Mouse (Mus musculus) lung, postnatal 14 days (tissue): Measurements from ENCODE around the gene Rab3gap2.

ENCODE experiments used
- DNase-seq: peaks from one replicate; pipeline ENCODE4 v3.0.0; 2021

The Rab3gap2 gene

GRCm38 (mm10) chr1:185227766-185228165 is 23.8 kb downstream of the Rab3gap2 start:
- DNase-seq: no peak

GRCm38 (mm10) chr1:185229406-185230201 is 25.7 kb downstream of the Rab3gap2 start:
- DNase-seq: peak; percentile 48

DNA sequence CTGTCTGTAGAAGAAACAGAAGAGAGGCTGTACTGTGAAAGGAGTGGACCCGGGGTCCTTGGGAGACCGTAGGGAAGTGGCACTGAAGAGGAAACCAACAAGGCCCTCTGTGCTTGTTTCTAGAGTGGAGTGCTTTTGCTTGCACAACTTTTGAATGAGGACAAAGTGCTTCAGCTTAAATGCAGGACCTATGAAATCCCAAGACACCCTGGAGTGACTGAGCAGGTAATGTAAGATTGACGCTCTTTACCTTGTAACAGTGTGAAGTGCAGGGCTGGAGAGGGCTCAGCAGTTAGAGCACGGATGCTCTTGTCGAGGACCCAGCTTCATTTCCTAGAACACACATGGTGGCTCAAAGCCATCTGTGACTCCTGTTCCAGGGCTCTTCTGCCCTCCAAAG is 31.9 kb downstream of the Rab3gap2 start:
- DNase-seq: peak; percentile 7

DNA sequence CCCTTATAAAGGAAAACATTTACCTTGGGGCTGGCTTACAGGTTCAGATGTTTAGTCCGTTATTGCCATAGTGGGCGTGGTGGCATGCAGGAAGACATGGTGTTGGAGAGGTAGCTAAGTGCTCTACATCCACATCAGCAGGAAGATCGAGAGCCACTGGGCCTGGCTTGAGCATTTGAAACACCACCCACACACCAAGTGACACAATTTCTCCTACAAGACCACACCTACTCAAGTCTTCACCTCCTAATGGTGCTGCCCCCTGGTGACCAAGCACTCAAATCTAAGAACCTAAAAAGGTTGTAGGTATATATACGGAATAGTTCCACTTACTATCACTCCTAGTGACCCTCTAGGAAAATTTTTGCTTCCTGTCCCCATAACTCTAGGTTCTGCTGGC is 32.6 kb downstream of the Rab3gap2 start:
- peak; percentile 9 for DNase-seq

DNA sequence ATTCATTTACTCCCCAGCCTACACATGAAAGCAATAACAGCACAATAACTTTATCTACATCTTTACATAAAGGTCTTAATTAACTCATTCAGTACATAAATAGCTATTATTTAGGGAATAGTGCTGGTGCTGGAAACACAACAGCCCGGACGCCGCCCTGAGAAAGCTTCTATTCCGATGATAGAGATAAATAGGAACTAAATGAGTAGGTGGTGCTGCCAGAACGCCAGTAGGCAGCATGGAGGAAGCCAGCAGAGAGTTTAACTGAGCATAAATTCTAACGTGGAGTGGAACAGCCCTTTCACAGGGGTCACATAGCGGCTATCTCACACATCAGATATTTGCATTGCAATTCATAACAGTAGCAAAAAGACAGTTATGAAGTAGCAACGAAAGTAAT is 39.1 kb downstream of the Rab3gap2 start:
- no peak for DNase-seq

GRCm38 (mm10) chr1:185245456-185245855 is 41.5 kb downstream of the Rab3gap2 start:
- DNase-seq: no peak

DNA sequence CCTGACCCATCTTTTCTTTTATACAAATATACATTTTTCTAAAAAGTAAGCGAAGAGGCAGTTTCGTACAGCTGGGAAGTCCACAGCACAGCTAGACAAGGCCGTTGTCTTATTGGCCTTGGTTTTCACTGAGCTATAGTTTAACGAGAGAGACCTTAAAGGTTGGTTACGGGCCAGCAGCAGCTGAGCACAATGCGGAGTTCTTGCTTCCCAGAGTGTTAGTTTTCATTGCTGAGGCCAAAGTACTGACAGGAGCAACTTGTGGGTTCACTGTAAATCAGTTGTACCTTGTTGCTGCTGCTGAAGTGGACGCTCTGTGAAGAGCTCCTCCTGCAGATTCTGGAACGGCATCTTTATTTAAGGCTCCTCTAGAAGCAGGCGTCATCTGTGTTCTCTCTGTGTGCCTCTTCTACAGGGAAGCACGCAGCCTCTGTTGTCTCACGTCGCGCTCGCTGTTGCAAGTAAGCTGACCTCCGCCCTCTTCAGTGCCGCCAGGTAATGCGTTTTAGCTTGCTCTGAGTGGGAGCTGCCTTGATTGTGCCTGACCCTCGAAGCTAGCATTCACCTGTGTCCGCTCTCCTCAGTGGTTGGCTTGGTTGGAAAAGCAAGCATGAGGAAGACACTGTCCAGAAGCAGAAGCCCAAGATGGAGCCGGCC is 43.6 kb downstream of the Rab3gap2 start:
- DNase-seq: no peak

DNA sequence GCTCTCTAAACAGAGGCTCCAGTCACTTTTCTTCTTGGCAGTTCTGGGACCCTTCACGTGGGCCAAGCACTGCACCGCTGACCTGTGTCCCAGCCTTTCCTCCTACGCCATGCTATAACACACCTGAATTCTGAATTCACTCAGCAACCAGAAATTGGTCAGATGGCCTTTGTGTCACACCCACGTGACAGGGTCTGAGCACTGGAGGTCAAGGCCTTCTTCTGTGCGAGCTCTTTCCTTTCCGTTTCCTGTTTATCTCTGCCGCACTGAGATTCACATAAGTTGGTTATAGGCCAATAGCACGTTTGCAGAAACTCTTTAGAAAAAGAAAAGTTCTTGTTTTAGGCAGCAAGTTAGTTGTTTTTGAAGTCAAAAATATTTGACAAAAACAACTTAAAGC is 44.8 kb downstream of the Rab3gap2 start:
- no peak for DNase-seq

GRCm38 (mm10) chr1:185252351-185252750 is 48.4 kb downstream of the Rab3gap2 start:
- no peak for DNase-seq

- peak; percentile 30 for DNase-seq
These were observed 49.4 kb downstream of the Rab3gap2 start for GRCm38 (mm10) chr1:185253140-185253892.

- no peak for DNase-seq
These were observed 51.4 kb downstream of the Rab3gap2 start for GRCm38 (mm10) chr1:185255336-185255735.

- peak; percentile 35 for DNase-seq
These were observed 52.8 kb downstream of the Rab3gap2 start for GRCm38 (mm10) chr1:185256753-185257152.

- DNase-seq: peak; percentile 34
These were observed 58.6 kb downstream of the Rab3gap2 start for GRCm38 (mm10) chr1:185262565-185262964.

- no peak for DNase-seq
These were observed 64.8 kb downstream of the Rab3gap2 start for GRCm38 (mm10) chr1:185268675-185269074.

GRCm38 (mm10) chr1:185270403-185271097 is 66.6 kb downstream of the Rab3gap2 start:
- no peak for DNase-seq

DNA sequence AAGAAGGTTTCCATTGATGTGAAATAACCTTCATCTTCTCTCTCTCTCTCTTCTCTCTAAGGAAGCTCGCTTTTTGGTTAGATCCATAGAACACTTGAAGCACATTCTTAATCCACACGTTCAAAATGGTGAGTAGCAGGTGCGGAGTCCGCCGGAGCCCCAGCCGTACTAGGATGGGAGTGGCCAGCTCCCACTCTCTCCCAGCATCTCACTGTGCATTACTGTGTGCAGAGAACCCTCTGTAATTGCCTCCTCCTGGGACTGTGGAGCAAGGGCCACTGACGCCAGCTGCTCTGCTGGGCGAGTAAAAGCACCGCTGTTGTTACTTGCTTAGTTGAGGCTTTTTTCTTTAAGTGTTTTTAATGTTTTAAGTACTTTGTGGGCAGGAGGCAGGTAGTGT is 67.5 kb downstream of the Rab3gap2 start:
- DNase-seq: no peak

- DNase-seq: no peak
These were observed 71.1 kb downstream of the Rab3gap2 start for GRCm38 (mm10) chr1:185274819-185275545.

GRCm38 (mm10) chr1:185275976-185276375 is 72.1 kb downstream of the Rab3gap2 start:
- no peak for DNase-seq

DNA sequence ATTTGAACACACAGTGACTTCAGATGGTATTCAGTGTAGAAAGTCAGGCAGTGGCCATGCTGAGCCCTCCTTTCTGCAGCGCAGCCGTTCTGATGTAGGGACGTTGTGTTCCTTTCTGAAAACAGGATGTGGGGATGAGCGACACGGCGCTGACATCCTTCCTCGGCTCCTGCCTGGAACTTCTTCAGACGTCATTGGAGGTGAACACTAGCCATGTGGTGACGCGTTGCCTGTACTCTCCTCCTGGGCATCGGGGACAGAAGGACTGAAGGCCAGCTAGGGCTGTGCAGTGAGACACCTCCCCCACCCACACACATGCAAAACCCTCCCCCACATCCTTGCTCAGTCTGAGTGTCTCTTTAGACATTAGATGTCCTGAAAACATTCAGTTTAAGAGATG is 73.1 kb downstream of the Rab3gap2 start:
- DNase-seq: peak; percentile 35

DNA sequence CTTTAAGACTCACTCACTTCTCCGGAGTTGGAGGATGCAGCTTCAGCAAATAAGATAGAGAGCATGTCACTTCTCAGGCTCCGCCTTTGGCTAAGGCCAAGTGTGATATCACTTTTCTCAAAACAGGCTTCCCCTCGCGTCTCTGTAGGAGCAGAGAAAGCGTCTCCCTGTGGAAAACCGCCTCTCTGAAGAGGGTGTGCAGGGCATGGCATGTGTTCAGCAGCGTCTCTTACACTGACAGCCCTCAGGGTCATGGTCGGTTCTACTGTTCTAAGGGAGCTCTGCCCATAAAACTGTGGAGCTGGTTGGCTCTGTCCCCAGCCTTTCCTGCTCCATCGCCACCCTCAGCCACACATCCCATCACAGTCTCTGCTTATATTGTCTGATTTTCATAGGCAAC is 75.4 kb downstream of the Rab3gap2 start:
- no peak for DNase-seq

GRCm38 (mm10) chr1:185280616-185281015 is 76.7 kb downstream of the Rab3gap2 start:
- no peak for DNase-seq

GRCm38 (mm10) chr1:185282846-185283245 is 78.9 kb downstream of the Rab3gap2 start:
- peak; percentile 15 for DNase-seq
